Mouse (Mus musculus) heart, adult 18-20 months (tissue): Measurements from ENCODE around the gene Ccdc7a. TPM values are rescaled to one million over a fixed set of nuclear protein-coding genes. Genes with fewer than 3 reads are reported as not detected.
A peak's percentile ranks its signal among the peaks of the same experiment; 100 is the strongest.

ENCODE experiments used
- DNase-seq, 2 experiments: peaks; one replicate each; pipeline ENCODE4 v3.0.0; 2021 to 2022; ENCODE audit warnings: mixed read lengths in 1 of 2
- total RNA-seq, 2 experiments: library from RNA; stranded (reverse); gene quantifications; 2 replicates each; pipeline ENCODE4 v1.2.3; 2021

Gene Ccdc7a
- total RNA-seq, 2 experiments from 2014 or later = not detected

DNA sequence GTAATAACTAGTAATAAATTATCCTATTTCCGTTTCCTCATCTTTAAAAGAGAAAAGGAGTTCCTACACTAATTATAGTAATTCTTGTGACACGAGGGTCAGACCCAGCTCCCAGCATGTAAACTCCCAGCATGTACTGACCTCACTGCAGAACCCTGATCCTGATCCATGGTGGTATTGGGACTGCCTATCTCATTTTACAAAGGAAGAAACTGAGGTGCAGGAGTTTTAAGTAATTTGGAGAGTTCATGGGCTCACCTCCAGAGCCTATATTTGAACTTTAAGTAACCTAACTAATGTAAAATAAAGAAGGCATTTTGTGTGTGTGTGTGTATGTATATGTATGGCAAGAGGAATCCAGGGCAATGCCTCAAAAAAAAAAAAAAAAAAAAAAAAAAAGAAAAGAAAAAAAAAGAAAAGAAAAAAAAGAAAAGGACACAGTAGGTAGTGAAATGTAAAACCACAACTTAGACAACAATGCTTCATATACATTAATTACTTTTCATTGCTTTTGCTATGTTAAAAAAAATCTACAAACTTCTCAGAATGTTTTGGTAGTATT lies 378.8 kb downstream of the Ccdc7a start:
- no peak for DNase-seq

DNA sequence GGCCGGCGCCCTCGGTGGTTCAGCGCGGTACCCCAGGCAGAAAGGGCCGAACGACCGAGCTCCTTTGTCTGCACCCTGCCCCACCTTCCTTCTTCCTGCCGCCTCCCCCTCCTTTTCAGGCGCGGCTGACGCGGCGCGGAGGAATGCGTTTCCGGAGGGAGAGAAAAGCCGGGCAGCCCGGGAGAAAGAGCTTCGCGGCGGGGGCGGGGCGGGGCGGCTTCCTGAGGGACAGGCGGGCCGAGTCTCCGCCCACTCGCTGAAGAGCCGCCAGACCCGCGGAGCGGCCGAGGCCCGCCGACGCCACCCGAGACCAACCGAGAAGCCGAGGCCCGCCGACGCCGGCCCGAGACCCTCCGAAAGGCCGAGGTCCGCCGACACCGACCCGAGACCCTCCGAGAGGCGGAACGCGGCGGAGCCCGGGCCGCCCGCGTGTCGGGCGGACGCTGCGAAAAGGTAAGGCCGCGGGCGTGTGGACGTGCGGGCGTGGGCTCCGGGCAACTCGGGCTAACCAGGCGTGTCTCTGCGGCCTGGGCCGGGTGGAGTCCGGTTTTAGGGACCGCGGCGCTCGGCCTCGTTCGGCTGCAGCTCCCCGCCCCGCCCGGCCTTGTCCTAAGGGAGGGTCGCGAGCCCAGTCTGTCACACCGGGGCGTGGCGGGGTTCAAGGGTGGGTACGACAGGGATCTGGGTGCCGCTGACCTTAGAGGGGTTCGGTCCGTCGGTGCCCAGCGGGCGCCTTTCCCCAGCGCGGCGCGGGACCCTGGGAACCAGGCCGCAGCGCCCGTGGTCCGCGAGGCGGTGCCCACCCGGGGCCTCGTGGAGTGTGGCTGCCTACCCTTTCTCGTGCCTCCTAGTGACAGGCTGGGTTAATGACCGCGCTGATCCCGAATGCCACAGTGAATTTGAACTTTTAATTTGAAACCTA lies 379.5 kb downstream of the Ccdc7a start, which contains the start of gene Itgb1:
TSS of gene Itgb1 (plus strand) at position 148 of the 922 bp plus-strand sequence.
- DNase-seq = peak; percentile 95 to 97

DNA sequence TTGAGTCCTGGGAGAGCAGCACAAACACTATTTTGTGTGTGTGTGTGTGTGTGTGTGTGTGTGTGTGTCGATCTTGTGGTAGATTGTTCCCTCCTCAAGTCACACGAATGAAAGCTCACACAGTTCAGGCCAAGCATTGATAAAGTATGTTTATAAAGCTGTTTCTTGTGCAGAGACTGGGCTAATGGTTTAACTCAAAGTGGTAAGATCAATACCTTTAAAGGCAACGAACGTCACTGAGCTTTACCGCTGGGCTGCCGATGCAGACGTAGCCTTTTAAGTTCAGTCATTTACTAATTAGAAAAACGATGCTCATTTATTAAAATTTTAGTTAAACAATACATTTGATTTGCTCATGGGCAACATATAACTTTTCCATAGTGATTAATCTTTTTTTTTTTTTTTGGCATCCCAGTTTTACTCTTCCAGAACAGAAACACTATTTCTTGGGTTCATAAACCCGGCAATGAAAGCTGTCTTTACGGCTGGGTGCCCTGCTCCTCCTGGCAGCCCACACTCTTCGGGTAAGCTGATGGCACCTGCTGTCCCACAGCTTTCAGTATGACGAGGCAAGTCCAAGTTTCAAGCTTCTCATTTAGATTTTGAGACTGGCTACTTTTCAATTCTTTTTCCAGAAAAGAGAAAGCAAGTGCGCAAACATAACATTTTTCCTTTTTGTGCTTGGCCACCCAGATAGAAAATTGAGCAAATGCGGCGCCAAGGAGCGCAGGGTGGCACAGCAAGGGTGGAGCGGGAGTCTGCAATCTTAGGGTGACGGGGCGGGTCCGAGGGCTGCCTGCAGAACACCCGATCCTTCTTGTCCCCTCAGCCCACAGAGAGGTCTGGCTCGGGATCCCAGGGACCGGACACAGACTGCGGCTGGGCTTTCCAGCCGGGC lies 380.5 kb downstream of the Ccdc7a start:
- DNase-seq = no peak

Other genes with a start within 250 kb of the Ccdc7a start
- gene Ccdc7b, start 1.6 kb upstream of the Ccdc7a start, total RNA-seq = not detected
- gene Gm10999, start 66.1 kb upstream of the Ccdc7a start, total RNA-seq = not detected
- 10 to 100 TPM; 16.8 to 20.7 TPM for gene 2610044O15Rik8, start 168.9 kb upstream of the Ccdc7a start, total RNA-seq